Mouse (Mus musculus) erythroblast, embryonic 14.5 days (primary cell): Measurements from ENCODE around the gene Icmt.

Experiments used
- GATA1 ChIP-seq: IDR thresholded peaks from 2 replicates; pipeline ENCODE4 v1.6.1; 2012; ENCODE audit warnings: low read length, inconsistent platforms, mixed read lengths
- TAL1 ChIP-seq: IDR thresholded peaks from 3 replicates; pipeline ENCODE4 v1.6.1; 2012; ENCODE audit warnings: low read length, inconsistent platforms, mixed read lengths

- TF ChIP-seq GATA1: no peak
- TF ChIP-seq TAL1: no peak
These were observed 32.0 kb upstream of the Icmt start for GRCm38 (mm10) chr4:152264867-152265568.
